Mouse (Mus musculus) lung, postnatal 25 days (tissue): ENCODE measurements around the gene Tfpt.
A peak's percentile ranks its signal among the peaks of the same experiment; 100 is the strongest.

Experiments
- DNase-seq: peaks from one replicate; pipeline ENCODE4 v3.0.0; 2022; ENCODE audit warnings: low spot score

Tfpt gene

DNA sequence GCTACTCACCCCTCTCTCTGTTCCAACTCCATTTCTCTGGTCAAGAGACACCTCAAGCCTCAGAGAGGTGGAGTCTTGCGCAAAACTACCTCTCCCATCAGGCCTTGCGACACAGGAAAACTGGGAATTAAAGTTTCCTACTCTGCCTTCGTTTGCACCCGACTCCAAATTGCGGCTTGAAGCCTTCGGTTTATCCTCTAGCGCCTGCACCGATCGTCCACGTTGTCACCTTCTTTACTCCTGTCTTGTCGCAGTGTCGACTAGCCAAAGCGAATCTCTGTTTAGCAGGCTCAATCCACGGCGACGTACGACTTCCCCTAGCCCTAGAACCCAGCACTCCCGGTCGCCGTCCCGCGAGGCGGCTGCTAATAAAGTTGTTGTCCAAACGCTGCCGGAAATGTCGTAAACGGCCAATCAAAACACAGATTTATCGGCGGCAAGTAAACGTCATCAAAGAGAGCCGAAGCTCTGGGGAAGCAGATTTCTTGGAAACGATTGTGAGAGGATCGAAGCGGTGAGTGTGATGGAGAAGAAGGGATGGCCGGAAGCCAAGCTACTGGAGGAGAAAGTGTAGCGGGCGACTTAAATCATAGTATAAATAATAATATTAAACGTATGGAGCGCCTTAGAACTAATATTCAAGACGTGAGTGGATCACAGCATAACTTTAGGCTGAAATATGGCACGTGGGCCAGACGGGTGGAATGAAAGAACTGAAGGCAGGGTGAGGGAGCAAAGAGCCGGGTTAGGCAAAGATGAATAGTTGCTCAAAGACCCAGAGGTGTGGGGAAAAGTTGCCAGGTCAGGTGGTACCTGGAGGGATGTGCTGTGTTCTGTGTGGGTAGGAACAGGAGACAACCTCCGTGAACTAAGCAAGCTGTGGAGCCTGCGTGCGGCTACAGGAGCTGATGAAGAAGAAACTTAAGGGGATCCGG is at the start of gene Tfpt, which contains the start of gene Prpf31:
TSS of gene Tfpt (minus strand) at position 387 of the 935 bp plus-strand sequence.
TSS of gene Prpf31 (plus strand) at position 443 of the 935 bp plus-strand sequence.
- peak; percentile 96 for DNase-seq

DNA sequence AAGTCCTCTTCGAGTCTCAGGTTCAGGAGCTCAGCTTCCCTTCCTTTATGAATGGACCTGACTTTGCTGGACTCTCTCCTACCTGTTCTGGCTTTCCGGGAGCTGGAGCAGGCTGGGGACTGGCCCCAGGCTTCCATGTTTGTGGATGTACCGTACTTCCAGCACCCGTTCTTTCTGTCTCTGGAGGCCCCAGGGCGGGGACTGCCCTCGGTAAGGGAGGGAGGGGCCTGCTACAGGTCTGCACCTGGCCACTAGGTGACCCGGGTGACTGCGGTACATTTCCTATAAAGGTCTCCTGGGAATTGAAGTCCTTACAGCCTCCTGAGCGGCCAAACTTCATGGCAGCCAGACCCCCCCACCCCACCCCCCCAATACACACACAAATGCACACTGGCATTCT is 47.6 kb upstream of the Tfpt start, which contains the start of gene Tmc4:
TSS of gene Tmc4 (minus strand) at position 212 of the 400 bp plus-strand sequence.
- peak; percentile 68 for DNase-seq

DNA sequence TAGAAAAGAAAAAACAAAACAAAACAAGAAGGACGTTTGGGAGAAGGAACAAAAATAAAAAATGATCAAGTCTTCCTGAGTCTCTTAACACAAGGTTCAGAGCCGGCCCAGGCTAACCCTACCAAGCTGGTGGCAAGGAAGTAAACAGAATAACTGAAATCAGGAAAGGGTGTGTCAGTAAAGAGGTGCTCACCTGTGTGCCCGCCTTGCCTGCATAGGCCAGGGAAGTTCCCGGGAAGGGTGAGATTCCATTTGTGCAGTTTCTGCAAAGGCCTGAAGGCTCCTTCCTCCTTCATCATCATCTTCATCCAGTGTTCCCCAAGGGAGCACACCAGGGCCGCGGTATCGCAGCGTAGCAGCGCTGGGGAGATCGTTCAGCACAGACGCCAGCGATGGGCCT is 46.6 kb upstream of the Tfpt start:
- DNase-seq, result no peak

DNA sequence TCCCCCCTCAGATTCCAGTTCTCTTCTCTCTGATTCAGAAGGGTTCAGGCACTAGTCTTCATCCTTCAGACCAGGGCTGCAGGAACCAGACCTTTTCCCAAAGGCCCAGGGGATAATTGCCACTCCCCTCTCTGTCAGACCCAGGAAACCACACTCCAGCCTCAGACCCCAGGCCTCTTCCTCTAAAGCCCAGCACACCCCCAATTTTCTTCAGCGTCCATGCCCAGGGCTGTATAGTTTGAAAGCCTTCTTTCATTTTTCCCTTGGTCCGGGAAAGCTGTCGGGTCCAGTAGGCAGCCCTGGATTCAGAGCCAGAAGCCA is 45.5 kb upstream of the Tfpt start:
- DNase-seq, result no peak

DNA sequence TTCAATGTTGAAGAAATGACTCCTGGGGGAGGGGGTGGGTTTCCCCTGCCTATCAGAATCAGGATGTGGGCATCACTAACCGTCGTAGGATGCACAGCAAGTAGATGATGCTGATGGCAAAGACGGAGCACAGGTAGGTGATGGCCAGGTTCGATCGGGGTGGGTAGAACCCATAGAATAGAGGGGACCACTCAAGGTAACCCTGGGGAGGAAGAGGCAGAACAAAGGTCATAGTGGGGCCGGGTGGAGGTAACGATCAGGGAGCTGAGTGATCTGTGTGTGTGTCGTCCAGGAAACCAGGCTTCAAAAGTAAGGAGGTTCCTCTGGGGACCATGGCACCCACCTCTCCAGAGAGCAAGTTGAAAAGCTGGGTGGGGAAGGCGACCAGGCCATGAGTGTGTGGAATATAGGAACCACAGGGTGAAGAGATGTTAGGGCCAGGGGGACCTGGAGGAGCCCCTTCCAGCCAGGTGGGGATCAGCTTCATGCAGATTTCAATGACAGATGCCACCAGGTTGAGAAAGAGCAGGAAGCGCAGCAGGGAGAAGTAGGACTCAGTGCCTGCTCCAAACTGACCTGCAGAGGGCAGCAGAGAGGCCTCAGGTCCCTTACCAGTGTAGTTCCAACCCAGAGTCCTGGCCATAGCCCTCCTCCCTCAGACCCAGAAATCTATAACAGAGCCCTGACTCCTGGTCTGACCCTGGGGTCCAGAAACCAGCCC is 44.9 kb upstream of the Tfpt start:
- DNase-seq, result peak; percentile 82

DNA sequence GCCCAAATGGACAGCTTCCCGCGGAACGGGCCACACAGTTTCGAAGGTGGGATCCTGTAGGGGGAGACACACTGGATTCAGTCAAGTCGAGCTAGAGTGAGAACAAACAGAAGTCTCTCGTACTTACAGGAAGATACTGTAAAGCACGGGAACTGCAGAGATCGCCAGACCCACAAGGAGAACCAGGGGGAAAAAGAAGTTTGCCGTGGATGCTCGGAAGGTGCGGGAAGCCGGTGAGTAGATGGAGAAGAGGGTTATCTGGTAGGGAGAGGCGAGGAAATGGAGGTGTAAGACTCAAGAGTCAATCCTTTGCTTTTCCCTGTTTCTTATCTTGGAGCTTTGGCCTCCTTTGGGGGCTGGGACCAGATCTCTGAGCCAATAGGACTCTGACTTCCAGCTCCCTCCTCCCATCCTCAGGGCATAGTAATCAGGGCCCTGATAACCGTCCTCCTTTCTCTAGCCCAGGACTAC is 37.2 kb upstream of the Tfpt start:
- no peak for DNase-seq

DNA sequence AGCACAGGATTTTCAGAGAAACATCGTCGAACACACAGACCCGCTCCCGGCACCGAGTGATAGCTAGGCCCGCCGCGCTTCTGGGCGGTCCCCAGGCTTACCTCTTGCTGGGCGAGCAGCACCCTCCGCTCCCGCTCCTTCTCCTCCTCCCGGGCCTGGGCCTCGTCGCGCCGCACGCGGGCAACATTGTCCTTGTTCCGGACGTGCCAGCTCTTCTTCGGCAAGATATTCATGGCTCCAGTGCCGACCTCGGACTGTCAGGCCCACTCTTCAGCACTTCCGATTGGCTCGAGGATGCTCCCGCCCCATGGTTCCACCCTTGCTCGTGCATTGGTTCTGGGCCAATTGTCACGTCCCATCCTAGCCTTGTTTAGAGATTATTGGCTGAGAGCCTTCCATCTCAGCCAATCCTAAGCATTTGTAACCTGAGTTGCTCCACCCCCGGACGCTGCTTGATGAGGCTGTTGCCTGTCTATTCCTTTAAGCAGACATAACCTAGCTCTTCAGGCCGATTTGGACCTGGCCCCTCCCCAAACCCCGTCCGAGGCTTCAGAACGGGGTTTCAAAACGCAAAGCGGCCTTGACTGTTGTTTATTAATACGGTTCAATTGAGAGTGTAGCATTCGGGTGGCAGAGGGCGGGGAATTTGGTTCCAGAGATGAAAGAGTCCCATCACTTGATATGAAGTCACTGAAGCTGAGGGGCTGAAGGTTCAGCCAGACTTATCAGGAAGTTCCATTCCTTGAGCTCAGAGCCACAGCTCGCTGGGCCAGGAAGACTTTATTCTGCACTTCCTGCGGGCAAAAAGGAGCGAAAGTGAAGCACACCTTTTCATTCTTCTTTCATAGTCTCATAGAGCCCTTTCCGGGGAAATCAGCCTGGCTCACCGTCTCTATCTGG is 35.7 kb upstream of the Tfpt start, which contains the start of gene Leng1:
TSS of gene Leng1 (minus strand) at position 626 of the 900 bp plus-strand sequence.
- DNase-seq, result peak; percentile 99

DNA sequence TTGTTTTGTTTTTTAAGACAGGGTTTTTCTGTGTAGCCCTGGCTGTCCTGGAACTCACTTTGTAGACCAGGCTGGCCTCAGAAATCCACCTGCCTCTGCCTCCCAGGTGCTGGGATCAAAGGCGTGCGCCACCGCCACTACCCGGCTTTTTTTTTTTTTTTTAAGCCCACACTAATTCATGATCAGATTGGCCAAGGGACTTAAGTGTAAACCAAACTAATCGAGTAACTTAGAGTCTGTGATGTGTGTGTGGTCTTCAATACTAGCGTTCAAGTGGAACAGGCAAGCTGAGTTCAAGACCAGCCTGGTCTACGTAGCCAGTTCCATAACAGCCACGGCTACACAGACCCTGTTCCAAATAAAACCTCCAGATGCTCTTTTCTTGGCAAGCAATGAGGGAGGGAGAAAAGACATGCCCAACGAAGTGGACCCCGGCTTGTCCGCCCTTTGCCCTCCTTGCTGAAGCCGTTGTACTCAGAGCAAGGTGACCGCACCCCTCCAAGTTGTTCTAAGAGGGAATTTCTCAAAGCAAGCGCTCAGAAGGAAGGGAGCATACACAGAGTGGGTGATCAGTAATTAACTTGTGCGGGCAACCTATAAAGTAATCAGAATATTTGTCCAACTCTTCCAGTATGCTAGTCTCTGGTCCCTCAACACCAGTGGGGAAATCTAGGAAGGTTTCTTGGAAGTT is 34.9 kb upstream of the Tfpt start:
- DNase-seq, result peak; percentile 28

DNA sequence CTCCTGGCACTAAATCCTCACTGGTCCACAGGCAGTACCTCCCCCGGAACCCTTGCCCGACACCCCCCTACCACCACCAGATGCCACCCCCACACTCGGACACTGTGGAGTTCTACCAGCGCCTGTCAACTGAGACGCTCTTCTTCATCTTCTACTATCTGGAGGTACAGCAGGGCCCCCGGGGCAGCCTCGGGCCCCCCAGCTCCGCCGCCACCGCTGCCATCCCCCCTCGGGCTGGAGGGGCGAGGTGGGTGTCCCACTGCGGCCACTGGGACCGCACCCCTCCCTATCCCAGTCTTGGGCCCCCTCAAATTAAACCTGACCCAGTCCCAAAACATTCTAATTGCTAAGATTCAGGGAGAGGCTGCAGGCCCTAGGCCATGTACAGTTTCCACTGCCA is 28.8 kb upstream of the Tfpt start:
- no peak for DNase-seq

DNA sequence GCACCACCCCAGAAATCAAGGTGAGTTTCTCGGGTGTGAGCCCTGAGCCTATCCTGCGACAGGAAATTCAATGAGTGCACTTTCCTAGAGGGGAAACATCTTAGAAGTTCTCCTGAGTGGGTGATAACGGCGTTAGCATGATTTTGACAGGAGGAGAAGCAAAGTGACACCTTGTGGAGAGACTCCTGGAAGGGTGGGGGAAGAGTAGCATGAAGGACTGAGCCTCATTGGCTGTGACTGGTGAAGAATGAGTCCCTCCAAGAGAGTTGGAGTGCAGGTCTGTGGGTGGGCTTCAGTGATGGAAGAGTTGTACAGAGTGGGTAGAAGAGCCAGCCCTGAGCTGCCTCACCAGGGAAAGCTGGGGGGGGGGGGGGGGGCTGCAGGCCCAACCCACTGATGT is 27.2 kb upstream of the Tfpt start:
- no peak for DNase-seq

DNA sequence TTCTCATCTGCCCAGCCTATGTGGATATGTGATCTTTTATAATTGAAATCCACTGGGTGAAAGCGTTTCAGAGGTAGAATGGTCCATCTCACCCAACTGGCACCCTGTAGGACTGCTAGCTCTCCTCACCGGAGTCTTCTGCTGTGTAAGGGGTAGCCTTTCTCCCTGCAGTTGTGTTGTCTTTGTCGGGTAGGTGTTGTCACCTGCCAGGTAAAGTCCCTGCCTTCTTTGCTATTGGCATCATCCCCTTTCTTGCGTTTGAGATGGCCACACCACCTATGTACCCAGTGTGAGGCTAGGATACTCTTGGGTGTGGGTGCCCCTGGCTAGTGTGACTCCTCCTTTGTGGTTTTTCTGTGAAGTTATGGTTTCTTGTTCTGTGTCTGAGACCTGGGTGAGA is 16.9 kb upstream of the Tfpt start:
- DNase-seq, result no peak

DNA sequence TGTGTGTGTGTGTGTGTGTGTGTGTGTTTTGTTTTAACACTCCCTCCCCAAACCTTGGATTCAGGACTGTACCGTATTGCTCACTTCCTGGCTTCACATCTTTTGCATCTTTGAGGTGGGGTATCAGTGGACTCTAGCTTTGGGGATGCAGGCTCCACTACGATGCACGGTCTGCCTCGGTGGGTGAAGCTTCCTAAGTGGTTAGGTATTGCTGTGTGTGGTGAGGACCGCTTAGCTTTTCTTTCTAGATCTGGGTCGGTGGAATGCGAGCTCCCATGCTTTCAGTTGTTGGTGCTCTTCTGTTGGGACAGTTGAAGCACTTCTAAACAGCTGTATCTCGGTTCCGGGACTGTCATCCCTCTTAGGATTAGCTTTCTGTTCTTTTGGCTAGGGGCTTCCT is 16.5 kb upstream of the Tfpt start:
- no peak for DNase-seq

DNA sequence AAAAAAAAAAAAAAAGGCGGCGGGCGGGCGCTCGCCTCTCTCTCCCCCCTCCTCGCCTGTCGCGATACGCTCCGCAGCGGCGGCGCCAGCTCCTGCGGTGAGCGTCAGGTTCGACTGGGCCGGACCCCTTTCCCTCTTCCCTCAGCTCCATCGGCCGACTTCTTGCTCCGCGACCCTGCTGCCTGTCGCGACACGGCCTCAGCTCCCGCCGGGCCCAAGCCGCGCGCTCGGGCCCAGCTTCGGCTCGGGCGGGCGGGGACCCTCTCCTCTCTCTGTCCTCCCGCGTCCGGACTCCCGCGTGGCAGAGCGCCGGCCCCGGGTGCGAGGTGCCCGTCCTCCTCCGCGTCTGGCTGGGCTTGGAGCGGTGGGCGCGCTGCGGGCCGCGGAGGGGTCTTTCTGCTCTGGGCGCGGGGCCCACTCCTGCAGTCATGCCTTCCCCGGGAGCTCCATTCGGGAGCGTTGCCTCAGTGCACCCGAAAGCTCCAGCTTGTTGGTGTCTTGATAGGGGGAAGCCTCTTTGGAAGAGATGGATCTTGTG is 15.8 kb upstream of the Tfpt start:
- no peak for DNase-seq

DNA sequence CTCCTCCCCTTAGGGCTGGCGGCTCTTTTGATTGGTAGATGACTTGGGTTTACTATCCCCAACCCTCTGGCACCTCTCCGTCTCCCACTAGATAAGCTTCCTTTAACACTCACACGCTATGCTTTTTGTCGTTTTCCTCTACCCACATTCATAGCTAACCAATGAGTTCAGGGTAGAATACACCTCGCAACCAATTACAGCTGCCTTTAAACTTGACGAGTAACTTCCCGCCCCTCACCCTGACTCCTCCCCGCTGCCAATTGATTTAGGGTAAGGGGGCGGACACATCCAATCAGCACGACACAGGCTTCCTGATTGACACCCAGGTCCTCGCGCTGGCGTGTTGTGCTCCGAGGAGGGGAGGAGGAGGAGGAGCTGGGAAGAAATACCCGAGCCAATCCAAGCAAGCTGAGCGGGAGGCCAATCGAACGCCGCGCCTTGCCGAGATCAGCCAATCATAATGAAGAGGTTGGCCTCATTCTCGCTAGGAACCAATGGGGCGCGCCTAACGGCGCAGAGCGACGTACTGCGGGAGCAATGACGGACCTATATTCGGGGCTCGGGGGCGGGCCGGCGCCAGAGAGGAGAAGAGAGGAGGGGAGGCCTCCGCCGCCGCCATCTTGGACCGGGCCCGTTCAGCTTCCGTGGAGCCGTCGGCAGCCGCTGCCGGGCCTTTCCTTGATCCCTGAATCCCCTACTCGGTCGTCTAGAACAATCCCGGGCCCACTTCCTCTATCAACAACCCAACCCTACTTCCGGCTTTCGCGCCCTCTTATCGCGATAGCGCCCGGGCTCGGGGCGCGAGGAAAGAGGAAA is 15.2 kb upstream of the Tfpt start, which contains the start of gene Cnot3:
TSS of gene Cnot3 (plus strand) at position 597 of the 816 bp plus-strand sequence.
- peak; percentile 100 for DNase-seq

DNA sequence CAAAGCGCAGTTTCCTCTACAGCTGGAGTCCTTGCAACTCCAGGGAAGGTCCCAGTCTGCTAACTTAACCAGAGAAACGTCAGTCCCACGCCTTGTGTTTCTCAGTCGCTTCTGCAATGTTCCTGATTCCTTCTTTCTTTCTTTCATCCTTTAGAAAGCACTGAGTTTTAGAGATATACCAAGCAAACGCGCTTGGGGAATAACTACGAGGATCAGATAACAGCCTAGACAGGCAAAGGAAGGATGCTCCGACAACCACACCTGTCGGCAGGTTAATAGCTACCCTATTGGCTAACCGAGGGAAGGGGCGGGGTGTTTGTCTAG is 14.6 kb upstream of the Tfpt start:
- no peak for DNase-seq

DNA sequence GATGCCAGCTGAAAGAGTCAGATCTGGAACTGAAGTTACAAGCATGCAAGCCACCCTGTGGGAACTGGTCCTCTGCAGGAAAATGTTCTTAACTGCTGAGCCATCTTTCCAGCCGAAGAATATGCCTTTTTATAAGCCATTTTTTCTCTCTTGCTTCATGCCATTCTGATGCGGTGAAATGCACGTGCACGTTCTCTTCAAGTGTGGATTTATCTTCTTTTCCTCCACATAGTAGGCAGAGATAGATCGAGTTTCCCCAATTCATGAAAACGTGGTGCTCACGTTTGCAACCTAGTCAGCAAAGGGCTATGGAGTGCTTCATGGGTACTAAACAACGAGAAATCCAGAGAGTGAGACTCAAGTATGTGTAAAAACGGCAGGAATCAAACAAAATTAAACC is 14.1 kb upstream of the Tfpt start:
- no peak for DNase-seq

DNA sequence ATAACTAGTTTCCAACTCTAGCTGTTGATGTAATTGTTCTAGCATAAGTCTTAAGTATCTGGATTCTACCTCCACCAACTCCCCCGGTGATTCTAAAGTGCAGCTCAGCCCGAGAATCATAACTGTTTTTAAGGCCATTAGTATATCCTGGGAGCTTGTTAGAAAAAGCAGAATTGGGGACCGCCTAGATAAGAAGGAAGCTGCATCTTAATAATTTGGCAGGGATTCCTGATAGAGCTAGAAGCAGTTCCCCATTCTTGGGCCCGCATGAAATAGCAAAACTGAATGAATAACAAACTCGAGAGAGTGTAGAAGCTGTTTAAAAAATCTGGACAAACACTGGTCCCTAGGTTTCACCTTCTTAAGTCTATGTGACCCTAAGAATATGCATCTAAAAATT is 13.7 kb upstream of the Tfpt start:
- no peak for DNase-seq

DNA sequence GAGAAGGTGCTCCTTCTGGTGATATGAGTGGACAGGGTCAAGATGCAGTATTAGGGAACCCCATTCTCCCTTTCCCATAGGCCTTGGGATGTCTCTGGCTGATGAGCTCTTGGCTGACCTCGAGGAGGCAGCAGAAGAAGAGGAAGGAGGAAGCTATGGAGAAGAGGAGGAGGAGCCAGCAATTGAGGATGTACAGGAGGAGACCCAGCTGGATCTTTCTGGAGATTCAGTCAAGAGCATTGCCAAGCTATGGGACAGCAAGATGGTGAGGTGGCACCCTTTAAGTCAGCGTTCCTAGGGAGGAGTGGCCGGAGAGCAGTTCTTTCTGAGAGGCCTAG is 718 bp upstream of the Tfpt start:
- no peak for DNase-seq

DNA sequence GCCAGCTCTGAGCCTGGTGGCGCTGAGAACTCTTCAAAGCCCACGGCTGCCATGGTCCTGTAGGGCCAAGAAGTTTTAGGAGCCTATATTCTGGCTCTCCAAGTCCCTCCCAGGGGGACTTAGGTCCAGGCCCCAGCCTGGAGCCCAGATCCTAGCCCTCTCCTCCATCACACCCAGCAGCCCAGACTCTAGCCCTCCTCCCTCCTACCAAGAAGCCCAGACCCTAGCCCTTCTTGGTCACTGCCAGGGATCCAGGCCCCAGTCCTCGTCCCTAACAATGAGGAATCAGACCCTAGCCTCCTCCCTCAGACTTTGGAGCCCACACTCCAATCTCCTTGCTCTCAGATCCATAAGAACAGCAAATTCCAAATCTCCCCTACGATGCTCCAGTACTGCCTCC is 699 bp downstream of the Tfpt start:
- DNase-seq, result no peak

DNA sequence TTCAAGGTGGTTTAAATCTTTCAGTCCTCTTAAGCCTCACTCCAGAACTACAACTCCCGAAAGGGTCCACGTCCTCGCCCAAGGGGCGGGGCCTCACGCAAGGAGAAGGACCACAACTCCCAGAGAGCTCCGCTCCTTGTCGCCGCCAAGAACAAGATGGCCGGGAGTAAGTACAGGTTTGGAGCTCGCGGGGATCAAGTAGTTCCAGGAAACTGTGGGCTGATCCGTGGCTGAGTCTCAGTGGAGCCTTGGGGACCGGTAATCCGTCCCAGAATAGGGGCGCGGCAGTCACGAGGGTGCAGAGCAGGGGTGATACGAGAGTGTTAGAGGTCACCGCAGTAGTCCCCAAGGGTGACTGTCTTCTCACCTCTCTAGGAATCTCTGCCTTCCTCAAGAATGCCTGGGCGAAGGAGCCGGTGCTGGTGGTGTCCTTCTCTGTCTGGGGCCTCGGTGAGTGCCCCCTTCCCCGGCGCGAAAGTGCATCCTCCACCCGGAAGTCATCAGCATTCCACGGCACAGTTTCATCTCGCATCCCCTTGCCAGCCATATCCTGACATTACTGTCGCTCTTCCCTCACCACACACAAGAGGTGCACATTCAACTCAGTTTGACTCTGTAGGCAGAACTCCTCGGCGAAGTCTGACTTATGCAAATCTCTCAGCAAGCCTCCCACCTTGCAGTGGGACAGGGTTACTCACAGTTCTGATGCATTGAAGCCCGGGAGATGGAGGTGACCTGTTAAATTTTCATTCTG is 12.3 kb downstream of the Tfpt start, which contains the start of gene Ndufa3:
TSS of gene Ndufa3 (plus strand) at position 132 of the 754 bp plus-strand sequence.
- peak; percentile 93 for DNase-seq
